Mouse (Mus musculus): Measurements from ENCODE around the gene Tpx2.
A peak's percentile ranks its signal among the peaks of the same experiment; 100 is the strongest.

The Tpx2 gene

DNA sequence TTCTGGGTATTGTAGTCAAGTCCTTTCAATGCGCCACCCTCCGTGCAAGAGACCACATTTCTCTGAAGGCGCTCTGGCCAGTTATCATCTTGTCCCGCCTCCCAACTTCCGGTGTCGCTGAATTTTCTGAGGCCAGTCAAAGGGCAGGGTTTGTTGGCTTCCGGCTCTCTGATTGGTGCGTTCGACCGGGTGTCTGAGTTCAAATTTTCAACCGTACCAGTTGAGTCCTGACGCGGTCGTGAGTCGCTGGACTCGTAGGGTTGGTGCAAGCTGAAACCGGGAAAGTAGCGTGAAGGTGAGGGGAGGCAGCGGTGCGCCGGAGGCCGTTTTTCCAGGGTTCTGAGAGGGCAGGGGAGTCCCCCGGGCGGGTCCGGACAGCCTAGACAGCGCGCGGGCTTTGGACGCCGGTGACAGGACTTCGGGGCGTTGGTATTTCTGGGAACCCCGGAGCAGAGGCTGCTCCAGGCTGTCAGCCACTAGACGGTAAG is at the start of gene Tpx2:
Tpx2 (plus strand) TSS at position 150 of the 488 bp plus-strand sequence.
- DNase-seq: peak; percentile 98

- no peak for DNase-seq
These were observed 47.6 kb upstream of the Tpx2 start for GRCm38 (mm10) chr2:152799954-152800761.

DNA sequence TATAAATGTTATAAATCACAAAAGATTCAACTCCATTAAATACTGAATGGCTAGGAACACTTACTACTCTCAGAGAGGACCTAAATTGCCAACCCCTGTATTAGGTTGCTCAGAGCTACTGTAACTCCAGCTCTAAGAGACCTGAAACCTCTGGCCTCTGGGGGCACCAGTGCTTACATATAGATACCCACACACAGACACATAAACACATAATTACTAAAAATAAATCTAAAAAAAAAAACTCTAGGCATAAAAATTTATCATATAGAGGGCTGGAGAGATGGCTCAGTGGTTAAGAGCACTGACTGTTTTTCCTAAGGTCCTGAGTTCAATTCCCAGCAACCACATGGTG is 47.0 kb upstream of the Tpx2 start:
- no peak for DNase-seq

GRCm38 (mm10) chr2:152802303-152802702 is 45.5 kb upstream of the Tpx2 start:
- no peak for DNase-seq

GRCm38 (mm10) chr2:152803081-152803480 is 44.7 kb upstream of the Tpx2 start:
- DNase-seq: no peak

GRCm38 (mm10) chr2:152804408-152805110 is 43.2 kb upstream of the Tpx2 start:
- no peak for DNase-seq

GRCm38 (mm10) chr2:152805111-152805490 is 42.7 kb upstream of the Tpx2 start:
- no peak for DNase-seq

DNA sequence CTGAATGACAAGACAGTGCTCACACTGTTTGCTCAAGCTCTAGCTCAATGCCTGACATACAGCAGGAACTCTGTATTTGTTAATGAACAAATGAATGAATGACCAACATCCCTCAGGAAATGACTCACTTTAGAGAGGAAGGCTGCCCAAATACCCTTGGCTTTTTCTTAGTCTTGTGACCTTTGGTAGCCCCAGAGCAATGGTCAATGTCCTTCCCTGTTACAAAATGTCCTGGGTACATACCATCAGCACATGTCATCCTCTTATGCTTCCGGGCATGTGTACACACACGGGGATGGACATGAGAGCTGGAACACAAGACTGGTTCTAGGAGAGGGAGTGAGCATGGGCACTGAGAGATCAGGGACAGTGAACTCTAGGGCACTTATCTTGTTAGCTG is 41.7 kb upstream of the Tpx2 start:
- DNase-seq: no peak

DNA sequence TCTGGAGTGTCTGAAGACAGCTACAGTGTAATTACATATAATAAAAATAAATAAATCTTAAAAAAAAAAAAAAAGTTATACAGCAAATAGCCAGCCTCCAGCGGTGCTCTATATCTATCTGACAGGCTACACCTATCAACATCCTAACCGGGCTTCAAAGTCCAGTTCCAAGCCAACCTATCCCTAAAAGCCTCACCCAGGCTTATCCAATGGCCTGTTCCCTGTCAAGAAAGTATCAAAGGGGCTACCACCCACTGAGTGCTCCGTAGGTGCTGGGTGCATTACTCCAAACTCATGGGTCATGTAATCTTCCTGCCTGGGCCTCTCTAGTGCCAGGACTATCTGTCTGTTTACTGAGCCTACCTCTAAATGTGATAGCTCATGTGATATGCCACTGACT is 39.6 kb upstream of the Tpx2 start:
- DNase-seq: no peak

GRCm38 (mm10) chr2:152810158-152810941 is 37.4 kb upstream of the Tpx2 start:
- DNase-seq: no peak

DNA sequence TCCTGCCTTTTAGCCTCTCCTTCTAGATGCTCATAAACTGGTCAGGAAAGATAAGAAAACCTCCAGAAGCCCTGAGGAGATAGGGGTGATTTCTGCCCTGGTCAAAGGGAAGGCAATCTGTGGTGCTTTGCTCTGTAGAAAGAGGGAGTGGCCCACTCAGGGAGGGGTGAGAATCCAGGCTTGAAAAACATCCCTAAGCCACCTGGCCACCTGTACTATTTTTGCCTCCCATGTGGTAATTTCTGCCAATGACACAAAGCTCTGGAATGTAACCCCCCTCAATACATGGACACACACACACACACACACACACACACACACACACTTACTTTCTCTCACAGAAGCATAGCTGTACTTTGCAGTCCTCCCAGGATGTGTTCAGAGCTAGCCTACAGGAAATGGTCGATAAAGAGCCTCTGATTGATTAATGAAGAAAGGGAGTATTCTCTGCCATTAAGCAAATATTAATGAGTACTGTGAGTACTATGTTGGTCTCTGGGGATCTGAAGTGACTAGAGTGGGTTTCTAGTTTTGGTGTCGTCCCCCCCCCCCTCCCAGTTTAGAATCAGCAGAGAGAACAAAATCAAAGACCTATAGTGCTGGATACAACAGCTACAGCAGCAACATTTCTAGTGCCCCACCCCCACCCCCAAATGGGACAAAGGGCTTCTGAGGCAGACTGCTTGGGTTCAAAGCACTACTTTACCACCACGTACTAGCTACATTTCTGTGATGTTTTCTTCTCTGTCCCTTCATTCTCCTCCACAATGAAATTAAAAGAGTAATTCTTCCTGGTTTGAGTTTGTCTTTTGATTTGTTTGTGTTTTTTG is 36.2 kb upstream of the Tpx2 start:
- DNase-seq: no peak

DNA sequence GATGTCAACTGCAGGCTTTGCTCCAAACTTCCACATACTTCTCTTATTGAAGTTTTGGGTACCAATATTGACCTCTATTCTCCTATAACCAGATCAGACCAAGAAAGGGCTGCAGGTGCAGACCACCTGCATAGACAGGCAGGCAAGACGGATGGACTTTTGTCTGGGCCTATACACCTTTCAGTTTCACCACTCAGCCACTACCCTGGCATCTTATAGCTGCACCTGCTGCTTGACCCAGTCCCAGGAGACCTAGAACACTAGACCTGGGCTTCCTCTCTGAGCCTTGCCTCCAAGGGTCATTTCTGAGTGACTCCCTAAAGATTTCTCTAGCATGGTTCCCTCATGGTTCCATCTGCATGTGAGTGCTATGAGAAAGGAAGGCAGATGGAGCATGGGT is 34.5 kb upstream of the Tpx2 start:
- DNase-seq: no peak

DNA sequence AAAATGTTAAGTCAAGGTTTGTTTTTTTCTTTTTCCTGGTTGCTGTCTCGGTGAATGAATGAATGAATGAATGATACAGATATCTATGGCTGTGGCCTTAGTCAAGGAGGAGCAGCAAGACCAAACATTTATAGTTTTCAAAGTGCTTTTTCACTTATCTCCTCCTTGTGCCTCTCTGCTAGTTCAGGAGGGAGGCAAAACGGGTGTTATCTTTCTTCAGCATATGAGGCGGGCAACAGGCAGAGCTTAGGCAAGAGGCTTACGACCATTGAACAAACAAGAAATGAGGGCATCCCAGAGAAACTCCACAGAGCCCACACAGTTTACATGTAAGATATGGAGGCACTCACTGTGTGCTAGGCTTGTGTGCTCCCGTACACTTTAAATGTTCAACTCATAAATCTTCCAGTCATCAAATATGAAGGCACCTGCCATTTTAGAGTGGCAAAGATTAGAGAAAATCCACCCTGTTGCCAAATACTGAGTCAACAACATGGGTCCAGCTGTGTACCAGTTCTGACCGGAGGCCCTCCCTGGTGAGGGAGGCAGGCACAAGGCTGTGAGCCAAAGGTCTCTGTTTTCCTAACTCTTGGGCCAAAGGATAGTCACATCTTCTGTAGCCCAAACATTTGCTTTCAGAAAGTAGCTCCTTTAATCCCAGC is 33.4 kb upstream of the Tpx2 start:
- DNase-seq: no peak

GRCm38 (mm10) chr2:152815879-152816656 is 31.7 kb upstream of the Tpx2 start:
- no peak for DNase-seq

GRCm38 (mm10) chr2:152816657-152817348 is 31.0 kb upstream of the Tpx2 start:
- DNase-seq: no peak

- DNase-seq: peak; percentile 55
These were observed 30.0 kb upstream of the Tpx2 start for GRCm38 (mm10) chr2:152817596-152818291.

DNA sequence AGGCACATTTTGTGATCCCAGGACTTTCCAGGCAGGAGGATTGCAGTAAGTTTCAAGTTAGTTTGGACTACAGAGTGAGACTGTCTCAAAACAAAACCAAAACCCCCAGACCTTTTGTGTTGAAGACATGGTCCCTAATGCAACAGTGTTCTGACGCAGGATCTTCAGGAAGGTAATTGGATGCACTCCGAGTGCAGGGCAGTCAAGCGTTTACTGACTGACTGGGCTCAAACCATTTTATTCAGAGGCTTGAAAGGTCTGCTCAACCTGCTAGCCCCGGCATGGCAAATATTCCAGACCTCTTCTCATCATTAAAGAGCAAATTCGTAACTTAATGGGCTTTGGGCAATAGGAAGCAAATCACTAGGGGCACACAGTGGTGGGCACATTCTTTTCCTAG is 29.1 kb upstream of the Tpx2 start:
- DNase-seq: no peak

DNA sequence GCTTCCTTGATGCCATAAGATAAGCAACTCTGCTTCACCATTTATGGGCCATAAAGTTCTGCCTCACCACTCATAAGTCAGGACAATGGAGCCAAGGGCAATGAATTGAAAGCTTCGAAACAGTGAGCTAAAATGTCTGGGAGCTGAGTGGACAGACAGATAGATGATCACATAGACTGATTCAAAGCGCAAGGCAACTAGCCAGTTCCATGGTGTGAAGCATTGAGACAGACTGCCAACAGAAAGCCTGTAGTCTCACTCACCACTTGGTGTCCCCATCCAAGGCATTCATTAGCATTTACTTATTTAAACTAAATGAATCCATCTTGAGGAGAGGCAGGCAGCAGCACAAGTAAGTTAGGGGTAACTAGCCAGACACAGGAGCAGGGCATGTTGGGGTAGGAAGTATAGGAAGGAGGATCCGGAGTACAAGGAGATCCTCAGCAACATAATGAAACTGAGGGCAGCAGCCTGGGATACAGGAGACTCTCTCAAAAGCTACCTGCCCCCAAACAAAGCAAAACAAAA is 28.6 kb upstream of the Tpx2 start:
- DNase-seq: no peak

GRCm38 (mm10) chr2:152819926-152820325 is 27.8 kb upstream of the Tpx2 start:
- peak; percentile 57 for DNase-seq

DNA sequence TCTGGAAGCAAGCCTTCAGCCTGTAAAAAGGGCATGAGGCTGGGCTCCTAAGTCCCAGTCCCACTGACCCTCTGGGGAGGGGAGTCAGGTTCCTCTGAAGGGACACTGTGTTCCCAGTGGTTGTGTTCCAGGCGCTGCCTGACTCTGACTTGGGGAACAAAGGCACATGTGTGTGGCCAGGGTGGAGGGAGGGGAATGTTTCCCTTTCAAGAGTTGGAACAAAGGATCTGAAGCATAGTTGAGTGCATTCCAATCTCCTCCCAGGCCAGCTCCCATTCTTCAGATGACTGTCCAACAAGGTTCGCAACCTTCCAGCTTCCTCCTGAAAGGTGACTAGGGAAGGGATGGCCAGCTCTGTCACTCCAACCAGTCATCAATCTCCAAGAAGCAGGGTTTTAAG is 27.4 kb upstream of the Tpx2 start:
- DNase-seq: peak; percentile 80

Data from lung, postnatal 14 days (tissue).